Mouse (Mus musculus): ENCODE results near the gene Gm43951.

- TF ChIP-seq CTCF (IDR thresholded peaks at IDR 0.05) (no peak), POLR2A (IDR thresholded peaks at IDR 0.05; ENCODE audit: insufficient read depth, low read depth, low read length) (no peak), EP300 (IDR thresholded peaks at IDR 0.05; ENCODE audit: insufficient read depth, low read depth, low read length) (no peak)
These were observed 51.3 kb downstream of the Gm43951 start for GRCm38 (mm10) chr11:72155186-72155980.
